Mouse (Mus musculus) thymus, adult 2 months (tissue): ENCODE measurements around the gene Pfdn2.

Experiments used
- CTCF ChIP-seq: fragments of 200-500 bp; IDR thresholded peaks from 2 replicates; pipeline ENCODE4 v1.5.1; 2012; ENCODE audit warnings: mild to moderate bottlenecking, control low read depth, low read length, moderate library complexity, borderline replicate concordance; ENCODE audit not compliant: control insufficient read depth, poor library complexity, insufficient read depth; ENCODE audit errors: extremely low read depth
- POLR2A ChIP-seq: fragments of 200-500 bp; IDR thresholded peaks from 2 replicates; pipeline ENCODE4 v1.6.1; 2012; ENCODE audit warnings: mild to moderate bottlenecking, low read length, control low read depth, moderate library complexity; ENCODE audit not compliant: control insufficient read depth, poor library complexity, insufficient read depth; ENCODE audit errors: extremely low read depth

DNA sequence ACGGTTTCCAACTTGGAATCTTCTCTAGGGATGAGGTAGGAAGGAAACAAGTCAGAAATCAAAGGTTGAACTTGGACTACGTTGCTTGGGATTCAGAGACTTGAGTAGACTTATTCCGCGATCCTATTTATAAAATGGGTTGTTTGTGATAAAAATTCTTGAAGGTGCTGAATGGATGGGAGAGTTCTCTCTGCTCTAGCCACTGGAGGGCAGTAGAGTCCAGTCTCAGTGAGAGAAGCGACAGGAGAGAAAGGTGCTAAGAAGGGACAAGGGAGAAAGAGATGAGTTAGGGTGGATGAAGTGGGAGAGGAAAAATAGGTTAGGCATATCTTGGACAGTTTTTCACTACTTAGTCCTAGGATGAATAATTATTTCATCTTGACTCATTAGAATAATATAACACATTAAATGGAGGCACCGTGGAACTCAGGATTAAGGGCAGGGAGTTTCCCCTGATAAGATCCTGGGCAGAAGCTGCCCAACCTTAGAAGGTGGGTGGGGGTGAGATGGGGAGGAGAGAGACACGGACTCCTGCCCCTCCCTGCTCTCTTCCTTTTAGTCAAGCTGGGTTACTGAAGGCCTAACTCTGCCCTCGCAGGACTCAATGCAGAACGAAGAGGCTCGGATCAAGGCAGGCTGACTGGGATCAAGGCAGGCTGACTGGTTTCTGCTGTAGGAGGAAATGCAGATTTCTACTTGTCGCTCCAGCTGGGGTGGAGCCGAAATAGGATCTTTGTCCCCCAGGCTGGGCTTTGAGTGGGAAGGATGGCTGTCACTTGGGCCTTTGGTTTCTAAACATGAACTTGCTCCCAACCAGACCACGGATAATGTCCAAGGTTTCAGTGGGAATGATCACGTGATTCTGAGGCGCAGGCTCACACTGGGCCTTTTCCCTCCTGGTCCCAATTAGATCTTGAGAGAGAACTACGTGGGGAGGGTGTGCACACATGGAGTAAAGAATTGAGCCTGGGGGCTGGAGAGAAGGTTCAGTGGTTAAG is 15.9 kb downstream of the Pfdn2 start:
- TF ChIP-seq CTCF = no peak
- no peak for TF ChIP-seq POLR2A
